Mouse (Mus musculus) lung, embryonic 15.5 days (tissue): ENCODE data around the gene Nos1. TPM values are rescaled to one million over a fixed set of nuclear protein-coding genes. Genes with fewer than 3 reads are reported as not detected.
"Not testable (repeated sequence)": the region's sequence is repeated elsewhere in the genome, so short reads cannot be mapped to it uniquely, and the experiment has no call there.

Experiments used
- ATAC-seq: fragments of 200-750 bp; cut with Nextera tagmentation; 2 replicates; pipeline ENCODE4 v1.8.0; 2017; ENCODE audit warnings: moderate number of reproducible peaks, borderline replicate concordance; ENCODE audit not compliant: low FRiP score, low TSS enrichment; ENCODE audit errors: extremely low read depth
- H3K27ac ChIP-seq: fragments of 300-500 bp; sonication (generic); 2 replicates; pipeline ENCODE4 v1.5.1; 2015; ENCODE audit warnings: moderate library complexity, mild to moderate bottlenecking, inconsistent platforms
- H3K27me3 ChIP-seq: fragments of 300-500 bp; sonication (generic); 2 replicates; pipeline ENCODE4 v1.6.1; 2015; ENCODE audit warnings: inconsistent platforms
- H3K36me3 ChIP-seq: fragments of 300-500 bp; sonication (generic); 2 replicates; pipeline ENCODE4 v1.6.1; 2015; ENCODE audit warnings: inconsistent platforms
- H3K4me1 ChIP-seq: fragments of 300-500 bp; sonication (generic); 2 replicates; pipeline ENCODE4 v1.6.1; 2015; ENCODE audit warnings: inconsistent platforms
- H3K4me2 ChIP-seq: fragments of 300-500 bp; sonication (generic); 2 replicates; pipeline ENCODE4 v1.6.1; 2015; ENCODE audit warnings: inconsistent platforms, mild to moderate bottlenecking, moderate library complexity
- H3K4me3 ChIP-seq: fragments of 300-500 bp; sonication (generic); 2 replicates; pipeline ENCODE4 v1.5.1; 2015; ENCODE audit warnings: mild to moderate bottlenecking, inconsistent platforms
- H3K9ac ChIP-seq: fragments of 300-500 bp; sonication (generic); 2 replicates; pipeline ENCODE4 v1.6.1; 2015; ENCODE audit warnings: inconsistent platforms
- H3K9me3 ChIP-seq: fragments of 300-500 bp; sonication (generic); 2 replicates; pipeline ENCODE4 v1.6.1; 2016; ENCODE audit warnings: inconsistent platforms
- WGBS: fragments of 180-500 bp; shearing (Covaris S2); methylation state at CpG from one replicate; pipeline ENCODE4 v1.1.7; 2015; 5-methylcytosine and 5-hydroxymethylcytosine counted together
- polyA plus RNA-seq: library from polyadenylated mRNA; unstranded; fragments of >200 nt; fragmentation: Nextera tagmentation; extraction: Ambion mirVana; gene quantifications from 2 replicates; pipeline ENCODE4 v1.2.1, GENCODE M21; 2015

Gene Nos1
- polyA plus RNA-seq, 1 experiment from 2014 or later = 0.11 TPM

- 75% methylated on average over 9 of the region's 9 CpGs for WGBS
- Histone ChIP-seq H3K4me3 (no peak overlapping the region), H3K9me3 (no peaks in the 10 kb centered on the region), H3K4me1 (no peaks in the 10 kb centered on the region), H3K36me3 (no peaks in the 10 kb centered on the region), H3K27me3 (no peaks in the 10 kb centered on the region), H3K4me2 (no peak overlapping the region), H3K27ac (no peak overlapping the region), H3K9ac (no peak overlapping the region)
- no peak for ATAC-seq
These were observed 100.2 kb downstream of the Nos1 start for GRCm38 (mm10) chr5:117880916-117881555.

GRCm38 (mm10) chr5:117882411-117882810 lies 101.6 kb downstream of the Nos1 start:
- not testable (repeated sequence) for H3K9ac ChIP-seq, H3K4me2 ChIP-seq, H3K4me1 ChIP-seq, H3K27me3 ChIP-seq, H3K36me3 ChIP-seq, H3K4me3 ChIP-seq, ATAC-seq, H3K9me3 ChIP-seq, H3K27ac ChIP-seq
- WGBS = 72% methylated on average over 1 of the region's 1 CpGs

- WGBS = 51% methylated on average over 2 of the region's 2 CpGs
- H3K4me3 ChIP-seq = no peak overlapping the region
- no peaks in the 10 kb centered on the region for H3K9me3 ChIP-seq
These were observed 104.2 kb downstream of the Nos1 start for GRCm38 (mm10) chr5:117884991-117885390.

GRCm38 (mm10) chr5:117888126-117888525 lies 107.3 kb downstream of the Nos1 start:
- Histone ChIP-seq H3K9ac (no peak overlapping the region), H3K4me3 (no peak overlapping the region), H3K36me3 (no peaks in the 10 kb centered on the region), H3K9me3 (no peaks in the 10 kb centered on the region), H3K4me1 (no peaks in the 10 kb centered on the region), H3K27ac (no peak overlapping the region), H3K4me2 (no peak overlapping the region), H3K27me3 (no peaks in the 10 kb centered on the region)
- WGBS = 64% methylated on average over 3 of the region's 3 CpGs
- no peak for ATAC-seq

More at GRCm38 (mm10) chr5:117884991-117885390, 104.2 kb downstream of the Nos1 start:
- H3K27ac ChIP-seq = no peak overlapping the region
- H3K9ac ChIP-seq = no peak overlapping the region
- no peak overlapping the region for H3K4me2 ChIP-seq
- ATAC-seq = no peak
- no peaks in the 10 kb centered on the region for H3K36me3 ChIP-seq
- no peaks in the 10 kb centered on the region for H3K27me3 ChIP-seq
- H3K4me1 ChIP-seq = no peaks in the 10 kb centered on the region

GRCm38 (mm10) chr5:117888946-117889345 lies 108.1 kb downstream of the Nos1 start:
- H3K4me3 ChIP-seq = no peak overlapping the region
- H3K9ac ChIP-seq = no peak overlapping the region
- H3K4me2 ChIP-seq = no peak overlapping the region
- ATAC-seq = no peak
- H3K4me1 ChIP-seq = no peaks in the 10 kb centered on the region
- H3K27me3 ChIP-seq = no peaks in the 10 kb centered on the region
- H3K9me3 ChIP-seq = no peaks in the 10 kb centered on the region
- H3K36me3 ChIP-seq = no peaks in the 10 kb centered on the region
- WGBS = 33% methylated on average over 6 of the region's 6 CpGs
- no peak overlapping the region for H3K27ac ChIP-seq

- no peaks in the 10 kb centered on the region for H3K36me3 ChIP-seq
- 57% methylated on average over 8 of the region's 8 CpGs for WGBS
These were observed 108.7 kb downstream of the Nos1 start for GRCm38 (mm10) chr5:117889571-117889970.

GRCm38 (mm10) chr5:117890871-117891270 lies 110.0 kb downstream of the Nos1 start:
- H3K36me3 ChIP-seq = no peaks in the 10 kb centered on the region
- no peak for ATAC-seq
- peaks cover 3% of the 10 kb centered on the region; the same call in 1 of the 2 replicates for H3K4me1 ChIP-seq
- H3K9me3 ChIP-seq = no peaks in the 10 kb centered on the region
- no peak overlapping the region for H3K4me2 ChIP-seq
- no peak overlapping the region for H3K27ac ChIP-seq
- no peak overlapping the region for H3K4me3 ChIP-seq
- H3K27me3 ChIP-seq = no peaks in the 10 kb centered on the region
- H3K9ac ChIP-seq = no peak overlapping the region
- WGBS = 35% methylated on average over 8 of the region's 8 CpGs

More at GRCm38 (mm10) chr5:117889571-117889970, 108.7 kb downstream of the Nos1 start:
- Histone ChIP-seq H3K4me3 (no peak overlapping the region), H3K27ac (no peak overlapping the region), H3K4me1 (peaks cover 3% of the 10 kb centered on the region; the same call in 1 of the 2 replicates), H3K27me3 (no peaks in the 10 kb centered on the region), H3K9ac (no peak overlapping the region), H3K4me2 (no peak overlapping the region), H3K9me3 (no peaks in the 10 kb centered on the region)
- no peak for ATAC-seq

- H3K9ac ChIP-seq = no peak overlapping the region
- peaks cover 3% of the 10 kb centered on the region; the same call in 1 of the 2 replicates for H3K4me1 ChIP-seq
- H3K36me3 ChIP-seq = no peaks in the 10 kb centered on the region
- H3K27ac ChIP-seq = no peak overlapping the region
- no peak for ATAC-seq
- 70% methylated on average over 5 of the region's 5 CpGs for WGBS
- no peak overlapping the region for H3K4me2 ChIP-seq
- H3K27me3 ChIP-seq = no peaks in the 10 kb centered on the region
- H3K9me3 ChIP-seq = no peaks in the 10 kb centered on the region
- no peak overlapping the region for H3K4me3 ChIP-seq
These were observed 110.7 kb downstream of the Nos1 start for GRCm38 (mm10) chr5:117891545-117891944.

- no peak overlapping the region for H3K27ac ChIP-seq
- no peaks in the 10 kb centered on the region for H3K27me3 ChIP-seq
- ATAC-seq = peak; percentile 52; the same call in 1 of the 2 replicates
- H3K4me2 ChIP-seq = no peak overlapping the region
- WGBS = 57% methylated on average over 5 of the region's 5 CpGs
- H3K9me3 ChIP-seq = no peaks in the 10 kb centered on the region
- H3K9ac ChIP-seq = no peak overlapping the region
- no peaks in the 10 kb centered on the region for H3K36me3 ChIP-seq
- H3K4me3 ChIP-seq = no peak overlapping the region
- H3K4me1 ChIP-seq = peaks cover 10% of the 10 kb centered on the region; the same call in 1 of the 2 replicates
These were observed 113.2 kb downstream of the Nos1 start for GRCm38 (mm10) chr5:117894050-117894449.

GRCm38 (mm10) chr5:117898055-117898806 lies 117.4 kb downstream of the Nos1 start:
- 14% methylated on average over 9 of the region's 9 CpGs for WGBS
- Histone ChIP-seq H3K9me3 (no peaks in the 10 kb centered on the region), H3K27me3 (no peaks in the 10 kb centered on the region), H3K4me3 (no peak overlapping the region), H3K27ac (no peak overlapping the region), H3K4me2 (no peak overlapping the region), H3K36me3 (no peaks in the 10 kb centered on the region), H3K9ac (no peak overlapping the region), H3K4me1 (peaks cover 10% of the 10 kb centered on the region; the same call in 1 of the 2 replicates)
- ATAC-seq = no peak

GRCm38 (mm10) chr5:117899361-117899760 lies 118.5 kb downstream of the Nos1 start:
- no peak for ATAC-seq
- Histone ChIP-seq H3K9me3 (no peaks in the 10 kb centered on the region), H3K27me3 (no peaks in the 10 kb centered on the region), H3K36me3 (no peaks in the 10 kb centered on the region), H3K4me2 (no peak overlapping the region), H3K4me3 (no peak overlapping the region), H3K4me1 (peaks cover 9% of the 10 kb centered on the region; the same call in 1 of the 2 replicates), H3K9ac (no peak overlapping the region), H3K27ac (no peak overlapping the region)
- WGBS = 65% methylated on average over 10 of the region's 10 CpGs
